Mouse (Mus musculus): ENCODE results near the gene Psme3. TPM values are rescaled to one million over a fixed set of nuclear protein-coding genes. Genes with fewer than 3 reads are reported as not detected.

Psme3 gene
- polyA plus RNA-seq, 1 experiment: 161 TPM

GRCm38 (mm10) chr11:101302004-101302798 lies 13.8 kb upstream of the Psme3 start, which contains the start of gene Becn1:
Becn1 (minus strand) TSS chr11:101302286.
- Histone ChIP-seq H3K4me3 (ENCODE audit: low read depth, low read length) (peak within 1 kb of the TSS; percentile 79), H3K27me3 (ENCODE audit: control insufficient read depth, insufficient read depth, low read length, poor library complexity, severe bottlenecking) (no peaks in the 10 kb centered on the region), H3K4me1 (ENCODE audit: control insufficient read depth, insufficient read depth, low read length) (peaks cover 1% of the 10 kb centered on the region), H3K9ac (ENCODE audit: low read depth, poor library complexity, severe bottlenecking) (peak within 1 kb of the TSS; percentile 83), H3K27ac (ENCODE audit: insufficient read depth, low read length) (no peak within 1 kb of the TSS), H3K9me3 (replicated peaks; ENCODE audit: control insufficient read depth, insufficient read depth, low read length, poor library complexity, severe bottlenecking) (no peaks in the 10 kb centered on the region), H3K36me3 (ENCODE audit: control insufficient read depth, insufficient read depth, low read length, poor library complexity, severe bottlenecking) (peaks cover 12% of the 10 kb centered on the region; the same call in 1 of the 2 replicates)
- peak; percentile 92 for TF ChIP-seq CTCF (IDR thresholded peaks at IDR 0.05; ENCODE audit: low read depth, low read length)
- no peak for TF ChIP-seq POLR2A (IDR thresholded peaks at IDR 0.05; ENCODE audit: insufficient read depth, low read length)
- TF ChIP-seq EP300 (IDR thresholded peaks at IDR 0.05; ENCODE audit: insufficient read depth, low read depth, low read length): peak; percentile 47; the same call in 1 of the 2 replicates

- Histone ChIP-seq H3K27me3 (ENCODE audit: control insufficient read depth, insufficient read depth, low read length, poor library complexity, severe bottlenecking) (no peaks in the 10 kb centered on the region), H3K4me1 (ENCODE audit: control insufficient read depth, insufficient read depth, low read length) (no peaks in the 10 kb centered on the region), H3K9ac (ENCODE audit: low read depth, poor library complexity, severe bottlenecking) (no peak overlapping the region), H3K4me3 (ENCODE audit: low read depth, low read length) (no peak overlapping the region), H3K9me3 (replicated peaks; ENCODE audit: control insufficient read depth, insufficient read depth, low read length, poor library complexity, severe bottlenecking) (no peaks in the 10 kb centered on the region), H3K27ac (ENCODE audit: insufficient read depth, low read length) (no peak overlapping the region; the same call in 1 of the 2 replicates), H3K36me3 (ENCODE audit: control insufficient read depth, insufficient read depth, low read length, poor library complexity, severe bottlenecking) (no peaks in the 10 kb centered on the region)
- TF ChIP-seq CTCF (IDR thresholded peaks at IDR 0.05; ENCODE audit: low read depth, low read length): no peak
- peak; percentile 81 for TF ChIP-seq EP300 (IDR thresholded peaks at IDR 0.05; ENCODE audit: insufficient read depth, low read depth, low read length)
Observed at GRCm38 (mm10) chr11:101307744-101308143, 8.3 kb upstream of the Psme3 start.

GRCm38 (mm10) chr11:101311083-101311482 lies 4.9 kb upstream of the Psme3 start:
- Histone ChIP-seq H3K36me3 (ENCODE audit: control insufficient read depth, insufficient read depth, low read length, poor library complexity, severe bottlenecking) (no peaks in the 10 kb centered on the region), H3K27me3 (ENCODE audit: control insufficient read depth, insufficient read depth, low read length, poor library complexity, severe bottlenecking) (no peaks in the 10 kb centered on the region), H3K4me1 (ENCODE audit: control insufficient read depth, insufficient read depth, low read length) (no peaks in the 10 kb centered on the region), H3K4me3 (ENCODE audit: low read depth, low read length) (no peak overlapping the region), H3K9ac (ENCODE audit: low read depth, poor library complexity, severe bottlenecking) (no peak overlapping the region), H3K27ac (ENCODE audit: insufficient read depth, low read length) (no peak overlapping the region), H3K9me3 (replicated peaks; ENCODE audit: control insufficient read depth, insufficient read depth, low read length, poor library complexity, severe bottlenecking) (0 out of 2 replicates have a peak, but pooled peaks cover 5% of the 10 kb centered on the region)
- TF ChIP-seq POLR2A (IDR thresholded peaks at IDR 0.05; ENCODE audit: insufficient read depth, low read length): no peak
- TF ChIP-seq EP300 (IDR thresholded peaks at IDR 0.05; ENCODE audit: insufficient read depth, low read depth, low read length): no peak
- no peak for TF ChIP-seq CTCF (IDR thresholded peaks at IDR 0.05; ENCODE audit: low read depth, low read length)

GRCm38 (mm10) chr11:101312150-101312549 lies 3.9 kb upstream of the Psme3 start:
- Histone ChIP-seq H3K4me3 (ENCODE audit: low read depth, low read length) (no peak overlapping the region), H3K9ac (ENCODE audit: low read depth, poor library complexity, severe bottlenecking) (no peak overlapping the region), H3K27ac (ENCODE audit: insufficient read depth, low read length) (no peak overlapping the region), H3K4me1 (ENCODE audit: control insufficient read depth, insufficient read depth, low read length) (no peaks in the 10 kb centered on the region), H3K9me3 (replicated peaks; ENCODE audit: control insufficient read depth, insufficient read depth, low read length, poor library complexity, severe bottlenecking) (0 out of 2 replicates have a peak, but pooled peaks cover 5% of the 10 kb centered on the region), H3K27me3 (ENCODE audit: control insufficient read depth, insufficient read depth, low read length, poor library complexity, severe bottlenecking) (no peaks in the 10 kb centered on the region), H3K36me3 (ENCODE audit: control insufficient read depth, insufficient read depth, low read length, poor library complexity, severe bottlenecking) (no peaks in the 10 kb centered on the region)
- no peak for TF ChIP-seq EP300 (IDR thresholded peaks at IDR 0.05; ENCODE audit: insufficient read depth, low read depth, low read length)

GRCm38 (mm10) chr11:101314567-101314966 lies 1.4 kb upstream of the Psme3 start:
- peaks cover 17% of the 10 kb centered on the region for H3K36me3 ChIP-seq (ENCODE audit: control insufficient read depth, insufficient read depth, low read length, poor library complexity, severe bottlenecking)
- H3K27me3 ChIP-seq (ENCODE audit: control insufficient read depth, insufficient read depth, low read length, poor library complexity, severe bottlenecking): no peaks in the 10 kb centered on the region
- H3K4me1 ChIP-seq (ENCODE audit: control insufficient read depth, insufficient read depth, low read length): no peaks in the 10 kb centered on the region
- peak overlapping the region; percentile 93; the same call in 1 of the 2 replicates for H3K9ac ChIP-seq (ENCODE audit: low read depth, poor library complexity, severe bottlenecking)
- no peak overlapping the region for H3K27ac ChIP-seq (ENCODE audit: insufficient read depth, low read length)
- no peak overlapping the region for H3K4me3 ChIP-seq (ENCODE audit: low read depth, low read length)
- H3K9me3 ChIP-seq (replicated peaks; ENCODE audit: control insufficient read depth, insufficient read depth, low read length, poor library complexity, severe bottlenecking): 0 out of 2 replicates have a peak, but pooled peaks cover 5% of the 10 kb centered on the region
- TF ChIP-seq CTCF (IDR thresholded peaks at IDR 0.05; ENCODE audit: low read depth, low read length) (no peak), EP300 (IDR thresholded peaks at IDR 0.05; ENCODE audit: insufficient read depth, low read depth, low read length) (no peak), POLR2A (IDR thresholded peaks at IDR 0.05; ENCODE audit: insufficient read depth, low read length) (no peak)

- TF ChIP-seq POLR2A (IDR thresholded peaks at IDR 0.05; ENCODE audit: insufficient read depth, low read length): no peak
- TF ChIP-seq EP300 (IDR thresholded peaks at IDR 0.05; ENCODE audit: insufficient read depth, low read depth, low read length): no peak
- TF ChIP-seq CTCF (IDR thresholded peaks at IDR 0.05; ENCODE audit: low read depth, low read length): no peak
- Histone ChIP-seq H3K27ac (ENCODE audit: insufficient read depth, low read length) (peak overlapping the region; percentile 85), H3K4me1 (ENCODE audit: control insufficient read depth, insufficient read depth, low read length) (no peaks in the 10 kb centered on the region)
Observed at GRCm38 (mm10) chr11:101315082-101315650, 847 bp upstream of the Psme3 start.

More at GRCm38 (mm10) chr11:101315082-101315650, 847 bp upstream of the Psme3 start:
- H3K27me3 ChIP-seq (ENCODE audit: control insufficient read depth, insufficient read depth, low read length, poor library complexity, severe bottlenecking): no peaks in the 10 kb centered on the region
- peaks cover 23% of the 10 kb centered on the region for H3K36me3 ChIP-seq (ENCODE audit: control insufficient read depth, insufficient read depth, low read length, poor library complexity, severe bottlenecking)
- peak overlapping the region; percentile 93 for H3K9ac ChIP-seq (ENCODE audit: low read depth, poor library complexity, severe bottlenecking)
- H3K9me3 ChIP-seq (replicated peaks; ENCODE audit: control insufficient read depth, insufficient read depth, low read length, poor library complexity, severe bottlenecking): 0 out of 2 replicates have a peak, but pooled peaks cover 5% of the 10 kb centered on the region
- H3K4me3 ChIP-seq (ENCODE audit: low read depth, low read length): peak overlapping the region; percentile 94

Data from ES-Bruce4 (cell line).